Mouse (Mus musculus) midbrain, embryonic 11.5 days (tissue): Measurements from ENCODE around the gene Drosha. TPM values are rescaled to one million over a fixed set of nuclear protein-coding genes. Genes with fewer than 3 reads are reported as not detected.

Source experiments
- ATAC-seq: fragments of 200-750 bp; cut with Nextera tagmentation; 2 replicates; pipeline ENCODE4 v1.8.0; 2017; ENCODE audit warnings: moderate TSS enrichment, moderate library complexity; ENCODE audit not compliant: low FRiP score
- DNase-seq: peaks from one replicate; pipeline ENCODE4 v3.0.0; 2015; ENCODE audit warnings: low spot score; ENCODE audit errors: missing footprints
- H3K27ac ChIP-seq: fragments of 300-500 bp; sonication (generic); 2 replicates; pipeline ENCODE4 v1.5.1; 2014; ENCODE audit warnings: low read depth, low read length
- H3K27me3 ChIP-seq: fragments of 300-500 bp; sonication (generic); 2 replicates; pipeline ENCODE4 v1.6.1; 2014; ENCODE audit warnings: mild to moderate bottlenecking, low read length, moderate library complexity, mixed read lengths; ENCODE audit not compliant: control insufficient read depth, insufficient read depth
- H3K36me3 ChIP-seq: fragments of 300-500 bp; sonication (generic); 2 replicates; pipeline ENCODE4 v1.6.1; 2014; ENCODE audit warnings: mild to moderate bottlenecking, low read length, moderate library complexity, mixed read lengths; ENCODE audit not compliant: control insufficient read depth, insufficient read depth
- H3K4me1 ChIP-seq: fragments of 300-500 bp; sonication (generic); 2 replicates; pipeline ENCODE4 v1.6.1; 2014; ENCODE audit warnings: low read length; ENCODE audit not compliant: control insufficient read depth, insufficient read depth
- H3K4me2 ChIP-seq: fragments of 300-500 bp; sonication (generic); 2 replicates; pipeline ENCODE4 v1.6.1; 2014; ENCODE audit warnings: mild to moderate bottlenecking, moderate library complexity
- H3K4me3 ChIP-seq: fragments of 300-500 bp; sonication (generic); 2 replicates; pipeline ENCODE4 v1.5.1; 2014; ENCODE audit warnings: low read depth, low read length
- H3K9ac ChIP-seq: fragments of 300-500 bp; sonication (generic); 2 replicates; pipeline ENCODE4 v1.6.1; 2014; ENCODE audit warnings: low read length
- H3K9me3 ChIP-seq: fragments of 300-500 bp; sonication (generic); 2 replicates; pipeline ENCODE4 v1.6.1; 2016; ENCODE audit warnings: low read length; ENCODE audit not compliant: control insufficient read depth
- WGBS: fragments of 180-500 bp; shearing (Covaris S2); extraction: QIAGEN DNeasy Blood & Tissue Kit; methylation state at CpG from one replicate; pipeline ENCODE4 v1.1.7; 2014; 5-methylcytosine and 5-hydroxymethylcytosine counted together
- microRNA-seq: library from miRNA; unstranded; fragments of <30 nt; microRNA quantifications from one replicate; pipeline ENCODE4, GENCODE M21; 2017
- polyA plus RNA-seq: library from polyadenylated mRNA; unstranded; fragments of >200 nt; fragmentation: Nextera tagmentation; extraction: Ambion mirVana; gene quantifications from 2 replicates; pipeline ENCODE4 v1.2.1, GENCODE M21; 2014

Gene Drosha
- polyA plus RNA-seq, 1 experiment from 2014 or later: 79.2 TPM

DNA sequence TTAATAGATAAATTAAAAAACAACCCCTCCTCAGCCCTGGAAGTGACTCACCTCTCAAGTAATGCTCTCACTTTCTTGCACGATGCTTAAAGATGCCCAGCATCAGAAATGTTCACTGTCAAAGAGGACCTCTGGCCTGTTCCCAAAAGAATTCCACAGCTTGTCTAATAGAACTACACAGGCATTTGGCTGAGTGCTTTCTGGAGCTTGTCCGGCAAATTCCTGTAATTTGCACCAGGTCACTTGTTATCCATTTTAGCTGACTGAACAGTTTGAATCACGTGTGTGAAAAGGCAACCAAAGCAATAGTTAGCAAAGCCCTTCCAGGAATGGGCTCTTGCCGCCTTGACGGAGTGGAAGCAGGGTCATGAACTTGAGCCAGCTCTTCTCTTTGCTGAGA lies 140.6 kb downstream of the Drosha start:
- Histone ChIP-seq H3K27me3 (no peaks in the 10 kb centered on the region), H3K4me3 (no peak overlapping the region), H3K9ac (no peak overlapping the region), H3K27ac (no peak overlapping the region), H3K36me3 (no peaks in the 10 kb centered on the region), H3K4me2 (no peak overlapping the region), H3K4me1 (no peaks in the 10 kb centered on the region), H3K9me3 (no peaks in the 10 kb centered on the region)
- DNase-seq: no peak
- no peak for ATAC-seq
- WGBS: 87% methylated on average over 5 of the region's 5 CpGs

DNA sequence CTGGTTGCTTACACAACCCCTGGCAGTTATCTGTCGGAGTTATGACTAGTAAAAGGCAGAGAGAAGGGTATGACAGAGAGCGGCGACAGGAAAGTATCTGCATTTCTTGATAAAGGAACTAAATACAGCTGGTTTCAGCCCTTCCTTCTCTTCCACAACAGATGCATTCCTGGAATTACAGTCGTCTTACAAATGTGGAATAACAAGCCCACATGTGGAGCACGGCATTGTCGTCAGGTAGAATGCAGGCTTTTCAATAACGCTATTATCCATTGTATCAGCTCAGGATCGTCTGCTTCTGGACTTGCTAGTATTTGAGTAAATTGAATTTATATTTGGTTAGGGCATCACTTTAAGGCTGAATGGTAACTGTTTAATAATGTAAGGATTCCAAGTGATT lies 144.2 kb downstream of the Drosha start:
- WGBS: 82% methylated on average over 8 of the region's 8 CpGs
- H3K9ac ChIP-seq: no peak overlapping the region
- H3K36me3 ChIP-seq: no peaks in the 10 kb centered on the region
- no peak overlapping the region for H3K27ac ChIP-seq
- ATAC-seq: no peak
- no peaks in the 10 kb centered on the region for H3K4me1 ChIP-seq
- DNase-seq: no peak
- no peaks in the 10 kb centered on the region for H3K9me3 ChIP-seq
- no peaks in the 10 kb centered on the region for H3K27me3 ChIP-seq
- H3K4me3 ChIP-seq: no peak overlapping the region
- H3K4me2 ChIP-seq: no peak overlapping the region

DNA sequence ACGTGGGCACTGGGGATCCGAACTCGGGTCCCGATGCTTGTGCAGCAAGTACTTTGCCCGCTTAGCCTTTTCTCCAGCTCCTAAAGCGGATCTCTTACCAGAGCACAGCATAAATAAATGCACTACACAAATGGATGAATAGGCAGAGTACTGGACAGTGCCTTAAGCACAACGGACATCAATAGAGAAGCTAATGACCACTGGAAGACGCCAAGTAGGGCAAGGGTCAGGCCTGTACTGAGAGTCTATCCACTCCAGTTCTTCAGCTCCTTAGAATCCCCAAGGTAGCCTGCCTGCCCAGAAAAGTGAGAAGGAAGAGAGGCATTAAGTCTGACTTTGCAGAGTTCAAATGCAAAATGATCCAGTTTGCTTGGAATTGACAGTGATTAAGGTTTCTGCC lies 147.8 kb downstream of the Drosha start:
- no peak for ATAC-seq
- WGBS: 87% methylated on average over 8 of the region's 8 CpGs
- H3K4me3 ChIP-seq: no peak overlapping the region

More for the DNA sequence above, 147.8 kb downstream of the Drosha start:
- Histone ChIP-seq H3K36me3 (no peaks in the 10 kb centered on the region), H3K9me3 (no peaks in the 10 kb centered on the region), H3K27ac (no peak overlapping the region), H3K27me3 (no peaks in the 10 kb centered on the region), H3K4me1 (no peaks in the 10 kb centered on the region), H3K4me2 (no peak overlapping the region), H3K9ac (no peak overlapping the region)
- DNase-seq: no peak

Small RNA genes lying within 50 kb of the gene (microRNA-seq; reads per million reads assigned to microRNA genes)
- gene Gm47288: not detected

Other genes with a start within 250 kb of the Drosha start
- gene Pdzd2, start 84.9 kb upstream of the Drosha start, polyA plus RNA-seq: 5.2 and 6.5 TPM in 2 replicates
- gene 6030458C11Rik, start 166 bp upstream of the Drosha start, polyA plus RNA-seq: 24.3 and 25.3 TPM in 2 replicates